Mouse (Mus musculus): ENCODE results near the gene Olfr890. TPM values are rescaled to one million over a fixed set of nuclear protein-coding genes. Genes with fewer than 3 reads are reported as not detected.
"Not testable (repeated sequence)": the region's sequence is repeated elsewhere in the genome, so short reads cannot be mapped to it uniquely, and the experiment has no call there.

Olfr890 gene
- total RNA-seq (2021) = not detected

DNA sequence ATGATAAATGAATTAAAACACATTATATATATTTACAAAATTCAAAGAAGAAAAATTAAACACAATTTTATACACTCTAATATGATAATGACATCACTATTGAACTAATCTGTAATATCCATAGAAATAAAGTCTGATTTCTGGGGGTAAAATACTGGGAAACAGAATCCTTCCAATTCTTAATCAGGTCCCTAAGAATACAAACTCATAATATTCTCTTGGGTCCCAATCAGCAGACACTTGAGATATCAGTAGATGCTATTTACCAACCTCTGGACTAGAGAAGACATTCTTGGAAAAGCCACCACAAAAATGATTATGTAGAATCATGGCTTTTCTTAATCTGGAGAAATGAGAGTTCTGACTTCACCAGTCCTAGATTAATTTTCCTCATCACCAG, at the start of gene Olfr890:
Gene Olfr890 (plus strand): TSS at position 301 of the 400 bp plus-strand sequence.
- no peak for DNase-seq

DNA sequence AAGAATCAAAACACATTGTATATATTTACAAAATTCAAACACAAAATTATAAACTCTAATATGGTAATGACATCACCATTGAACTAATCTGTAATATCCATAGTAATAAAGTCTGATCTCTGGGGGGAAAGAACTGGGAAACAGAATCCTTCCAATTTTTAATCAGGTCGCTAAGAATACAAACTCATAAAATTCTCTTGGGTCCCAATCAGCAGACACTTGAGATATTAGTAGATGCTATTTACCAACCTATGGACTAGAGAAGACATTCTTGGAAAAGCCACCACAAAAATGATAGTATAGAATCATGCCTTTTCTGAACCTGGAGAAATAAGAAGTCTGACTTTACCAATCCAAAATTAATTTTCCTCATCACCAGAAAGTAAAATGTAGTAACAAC, 34.5 kb upstream of the Olfr890 start, which contains the start of gene Olfr888:
Gene Olfr888 (plus strand): TSS at position 301 of the 400 bp plus-strand sequence.
- no peak for DNase-seq

DNA sequence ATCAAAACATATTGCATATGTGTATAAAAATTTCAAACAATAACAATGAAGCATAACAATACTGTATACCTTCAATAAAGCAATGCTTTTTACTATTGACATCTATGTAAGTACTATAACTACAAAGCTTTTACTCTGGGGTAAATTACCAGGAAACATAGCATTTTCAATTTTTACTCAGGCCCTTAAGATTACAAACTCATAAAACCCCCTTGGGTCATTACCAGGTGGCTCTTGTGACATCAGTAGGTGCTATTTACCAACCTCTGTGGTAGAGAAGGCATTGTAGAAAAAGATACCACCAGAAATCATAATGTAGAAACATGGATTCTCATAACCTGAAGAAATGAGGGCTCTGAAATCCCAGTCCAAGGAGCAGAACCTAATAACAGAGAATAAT, 27.4 kb upstream of the Olfr890 start, which contains the start of gene Olfr889:
Gene Olfr889 (plus strand): TSS at position 301 of the 400 bp plus-strand sequence.
- DNase-seq = no peak

DNA sequence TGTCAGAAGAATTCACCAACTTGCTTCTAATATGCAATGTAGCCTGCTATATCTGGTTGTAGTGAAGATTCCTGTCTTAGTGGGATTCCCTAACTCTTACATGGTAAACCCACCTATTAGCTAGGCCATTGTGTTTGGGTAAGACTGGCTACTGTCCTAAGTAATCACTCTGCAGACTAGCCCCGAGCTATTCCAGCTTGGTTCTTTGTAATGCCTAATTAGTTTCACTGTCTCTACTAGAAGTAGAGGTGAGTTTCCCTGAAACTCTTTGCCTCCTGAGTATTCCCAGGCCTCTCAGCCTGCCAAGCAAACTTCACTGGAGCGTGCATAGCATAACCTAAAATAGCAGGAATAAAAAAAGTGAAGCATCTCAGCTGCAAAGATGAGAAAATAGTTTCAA, 26.0 kb downstream of the Olfr890 start:
- DNase-seq = not testable (repeated sequence)

DNA sequence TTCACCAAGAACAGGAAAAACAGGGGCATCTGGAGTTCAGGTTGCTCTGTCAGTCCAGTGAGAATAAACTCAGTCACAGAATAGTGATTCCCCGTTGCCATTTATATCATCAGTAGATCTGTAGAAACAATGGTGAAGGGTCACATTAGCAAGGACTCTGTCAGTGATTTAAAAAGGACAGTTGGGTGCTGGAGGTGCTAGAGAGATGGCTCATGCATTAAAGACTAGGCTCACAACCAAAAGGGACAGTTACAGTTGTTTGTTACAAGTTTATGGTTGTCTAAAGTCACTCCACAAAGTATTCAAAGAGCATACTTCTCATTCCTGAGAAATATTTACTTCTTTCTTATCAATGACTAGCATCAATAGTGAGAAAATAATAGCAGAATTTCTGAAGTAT, 38.4 kb downstream of the Olfr890 start, which contains the start of gene Olfr891:
Gene Olfr891 (minus strand): TSS at position 101 of the 400 bp plus-strand sequence.
- no peak for DNase-seq

Other genes with a start within 250 kb of the Olfr890 start
- gene Olfr145, start 245.8 kb upstream of the Olfr890 start, total RNA-seq (2021) = not detected
- gene Olfr878, start 224.7 kb upstream of the Olfr890 start, total RNA-seq (2021) = not detected
- gene Olfr881, start 150.7 kb upstream of the Olfr890 start, total RNA-seq (2021) = not detected
- gene Olfr883, start 116.7 kb upstream of the Olfr890 start, total RNA-seq (2021) = not detected
- gene Olfr884, start 96.0 kb upstream of the Olfr890 start, total RNA-seq (2021) = not detected
- gene Olfr885, start 81.2 kb upstream of the Olfr890 start, total RNA-seq (2021) = not detected
- not detected for gene Olfr887, start 58.4 kb upstream of the Olfr890 start, total RNA-seq (2021)
- not detected for gene Olfr888, start 34.4 kb upstream of the Olfr890 start, total RNA-seq (2021)
- gene Olfr889, start 27.3 kb upstream of the Olfr890 start, total RNA-seq (2021) = not detected
- gene Olfr891, start 38.3 kb downstream of the Olfr890 start, total RNA-seq (2021) = not detected
- gene Olfr893, start 65.8 kb downstream of the Olfr890 start, total RNA-seq (2021) = not detected
- gene Olfr894, start 75.5 kb downstream of the Olfr890 start, total RNA-seq (2021) = not detected
- gene Olfr143, start 110.3 kb downstream of the Olfr890 start, total RNA-seq (2021) = not detected
- gene Olfr895, start 125.3 kb downstream of the Olfr890 start, total RNA-seq (2021) = not detected
- gene Olfr896-ps1, start 148.6 kb downstream of the Olfr890 start, total RNA-seq (2021) = not detected
- gene Olfr25, start 186.5 kb downstream of the Olfr890 start, total RNA-seq (2021) = not detected
- gene Olfr898, start 205.9 kb downstream of the Olfr890 start, total RNA-seq (2021) = not detected
- gene Olfr250, start 224.4 kb downstream of the Olfr890 start, total RNA-seq (2021) = not detected
- gene Olfr251, start 234.6 kb downstream of the Olfr890 start, total RNA-seq (2021) = not detected